Mouse (Mus musculus): ENCODE results near the gene Gucd1.
"Not testable (repeated sequence)": the region's sequence is repeated elsewhere in the genome, so short reads cannot be mapped to it uniquely, and the experiment has no call there.

The Gucd1 gene

GRCm38 (mm10) chr10:75430633-75431032 is 87.1 kb downstream of the Gucd1 start:
- DNase-seq (ENCODE audit: low read depth, low spot score), result no peak

GRCm38 (mm10) chr10:75430147-75430537 is 87.6 kb downstream of the Gucd1 start:
- no peak for DNase-seq (ENCODE audit: low read depth, low spot score)

- DNase-seq (ENCODE audit: low read depth, low spot score), result no peak
Measured at GRCm38 (mm10) chr10:75429522-75430146, 88.1 kb downstream of the Gucd1 start.

- no peak for DNase-seq (ENCODE audit: low read depth, low spot score)
Measured at GRCm38 (mm10) chr10:75429004-75429380, 88.8 kb downstream of the Gucd1 start.

- DNase-seq (ENCODE audit: low read depth, low spot score), result no peak
Measured at GRCm38 (mm10) chr10:75428049-75429003, 89.4 kb downstream of the Gucd1 start.

GRCm38 (mm10) chr10:75424498-75424901 is 93.3 kb downstream of the Gucd1 start:
- no peak for DNase-seq (ENCODE audit: low read depth, low spot score)

- no peak for DNase-seq (ENCODE audit: low read depth, low spot score)
Measured at GRCm38 (mm10) chr10:75418747-75419146, 99.0 kb downstream of the Gucd1 start.

- no peak for DNase-seq (ENCODE audit: low read depth, low spot score)
Measured at GRCm38 (mm10) chr10:75417363-75418042, 100.3 kb downstream of the Gucd1 start.

GRCm38 (mm10) chr10:75414925-75415324 is 102.8 kb downstream of the Gucd1 start:
- no peak for DNase-seq (ENCODE audit: low read depth, low spot score)

- DNase-seq (ENCODE audit: low read depth, low spot score), result no peak
Measured at GRCm38 (mm10) chr10:75412114-75413103, 105.4 kb downstream of the Gucd1 start.

- DNase-seq (ENCODE audit: low read depth, low spot score), result not testable (repeated sequence)
Measured at GRCm38 (mm10) chr10:75411343-75412113, 106.2 kb downstream of the Gucd1 start.

- DNase-seq (ENCODE audit: low read depth, low spot score), result no peak
Measured at GRCm38 (mm10) chr10:75407741-75408140, 110.0 kb downstream of the Gucd1 start.

GRCm38 (mm10) chr10:75406755-75407154 is 111.0 kb downstream of the Gucd1 start:
- DNase-seq (ENCODE audit: low read depth, low spot score), result no peak

- no peak for DNase-seq (ENCODE audit: low read depth, low spot score)
Measured at GRCm38 (mm10) chr10:75405916-75406315, 111.9 kb downstream of the Gucd1 start.

- DNase-seq (ENCODE audit: low read depth, low spot score), result no peak
Measured at GRCm38 (mm10) chr10:75400958-75401357, 116.8 kb downstream of the Gucd1 start, which contains the start of gene Upb1. Gene Upb1 (plus strand): TSS chr10:75401115.

- peak; percentile 13 for DNase-seq (ENCODE audit: low read depth, low spot score)
Measured at GRCm38 (mm10) chr10:75396966-75397365, 120.8 kb downstream of the Gucd1 start.

- DNase-seq (ENCODE audit: low read depth, low spot score), result no peak
Measured at GRCm38 (mm10) chr10:75394796-75395195, 123.0 kb downstream of the Gucd1 start.

- DNase-seq (ENCODE audit: low read depth, low spot score), result no peak
Measured at GRCm38 (mm10) chr10:75390832-75391231, 126.9 kb downstream of the Gucd1 start.

GRCm38 (mm10) chr10:75390156-75390555 is 127.6 kb downstream of the Gucd1 start:
- no peak for DNase-seq (ENCODE audit: low read depth, low spot score)

- no peak for DNase-seq (ENCODE audit: low read depth, low spot score)
Measured at GRCm38 (mm10) chr10:75378688-75379087, 139.1 kb downstream of the Gucd1 start.

Data from embryo, embryonic 11.5 days (tissue).